Mouse (Mus musculus): ENCODE measurements around the gene 1520401A03Rik.

The 1520401A03Rik gene

GRCm38 (mm10) chr17:23742941-23743340 lies 20.4 kb upstream of the 1520401A03Rik start:
- no peak for DNase-seq (ENCODE audit: low spot score)

GRCm38 (mm10) chr17:23742210-23742793 lies 19.7 kb upstream of the 1520401A03Rik start:
- DNase-seq (ENCODE audit: low spot score), result no peak

GRCm38 (mm10) chr17:23741359-23742209 lies 19.0 kb upstream of the 1520401A03Rik start:
- no peak for DNase-seq (ENCODE audit: low spot score)

- DNase-seq (ENCODE audit: low spot score), result no peak
Measured at GRCm38 (mm10) chr17:23740598-23741021, 18.0 kb upstream of the 1520401A03Rik start, which contains the start of gene Paqr4. Gene Paqr4 (minus strand): TSS chr17:23740867.

GRCm38 (mm10) chr17:23740136-23740584 lies 17.6 kb upstream of the 1520401A03Rik start:
- peak; percentile 89 for DNase-seq (ENCODE audit: low spot score)

- no peak for DNase-seq (ENCODE audit: low spot score)
Measured at GRCm38 (mm10) chr17:23739202-23740135, 16.9 kb upstream of the 1520401A03Rik start.

GRCm38 (mm10) chr17:23738836-23739201 lies 16.2 kb upstream of the 1520401A03Rik start:
- peak; percentile 64 for DNase-seq (ENCODE audit: low spot score)

- peak; percentile 71 for DNase-seq (ENCODE audit: low spot score)
Measured at GRCm38 (mm10) chr17:23737493-23738445, 15.2 kb upstream of the 1520401A03Rik start.

GRCm38 (mm10) chr17:23734341-23734740 lies 11.8 kb upstream of the 1520401A03Rik start:
- DNase-seq (ENCODE audit: low spot score), result peak; percentile 97

GRCm38 (mm10) chr17:23730441-23730840 lies 7.9 kb upstream of the 1520401A03Rik start:
- DNase-seq (ENCODE audit: low spot score), result peak; percentile 35

- DNase-seq (ENCODE audit: low spot score), result peak; percentile 84
Measured at GRCm38 (mm10) chr17:23726758-23727142, 4.2 kb upstream of the 1520401A03Rik start.

- DNase-seq (ENCODE audit: low spot score), result peak; percentile 97
Measured at GRCm38 (mm10) chr17:23725999-23726757, 3.6 kb upstream of the 1520401A03Rik start, which contains the start of gene Pkmyt1. Gene Pkmyt1 (plus strand): TSS chr17:23726336.

- DNase-seq (ENCODE audit: low spot score), result peak; percentile 38
Measured at GRCm38 (mm10) chr17:23725477-23725876, 2.9 kb upstream of the 1520401A03Rik start.

GRCm38 (mm10) chr17:23721886-23722285 lies 697 bp downstream of the 1520401A03Rik start:
- DNase-seq (ENCODE audit: low spot score), result no peak

- no peak for DNase-seq (ENCODE audit: low spot score)
Measured at GRCm38 (mm10) chr17:23719455-23719854, 3.1 kb downstream of the 1520401A03Rik start.

GRCm38 (mm10) chr17:23717003-23717402 lies 5.6 kb downstream of the 1520401A03Rik start:
- no peak for DNase-seq (ENCODE audit: low spot score)

GRCm38 (mm10) chr17:23706212-23706611 lies 16.4 kb downstream of the 1520401A03Rik start:
- DNase-seq (ENCODE audit: low spot score), result peak; percentile 78

GRCm38 (mm10) chr17:23705525-23706104 lies 17.0 kb downstream of the 1520401A03Rik start:
- DNase-seq (ENCODE audit: low spot score), result no peak

- no peak for DNase-seq (ENCODE audit: low spot score)
Measured at GRCm38 (mm10) chr17:23704741-23705140, 17.8 kb downstream of the 1520401A03Rik start.

- DNase-seq (ENCODE audit: low spot score), result no peak
Measured at GRCm38 (mm10) chr17:23703301-23703700, 19.3 kb downstream of the 1520401A03Rik start.

All from adipocyte (in vitro differentiated cells).